Mouse (Mus musculus): ENCODE results near the gene Tnfrsf17. TPM values are rescaled to one million over a fixed set of nuclear protein-coding genes. Genes with fewer than 3 reads are reported as not detected.
A peak's percentile ranks its signal among the peaks of the same experiment; 100 is the strongest.
"Not testable (repeated sequence)": the region's sequence is repeated elsewhere in the genome, so short reads cannot be mapped to it uniquely, and the experiment has no call there.

Tnfrsf17 gene
- polyA plus RNA-seq, 1 experiment: 4.0 TPM

- no peak for DNase-seq (ENCODE audit: low read depth in 1 of 2, low spot score in 2 of 2)
- TF ChIP-seq CTCF (IDR thresholded peaks at IDR 0.05; ENCODE audit: extremely low read depth, insufficient read depth, insufficient read length, insufficient replicate concordance): no peak
- TF ChIP-seq POLR2A (IDR thresholded peaks at IDR 0.05; ENCODE audit: low read depth, low read length): no peak
- no peaks in the 10 kb centered on the region for H3K36me3 ChIP-seq (ENCODE audit: control insufficient read depth, insufficient read depth, low read length)
- no peaks in the 10 kb centered on the region for H3K27me3 ChIP-seq (ENCODE audit: control insufficient read depth, insufficient read depth, low read length)
- H3K4me1 ChIP-seq (ENCODE audit: control insufficient read depth, insufficient read depth, insufficient read length): peaks cover 4% of the 10 kb centered on the region; the same call in 1 of the 2 replicates
- 85% methylated on average over 1 of the region's 1 CpGs for WGBS
- H3K4me3 ChIP-seq (ENCODE audit: extremely low read depth, insufficient read depth, insufficient read length): no peak overlapping the region
- no peak overlapping the region for H3K27ac ChIP-seq (ENCODE audit: insufficient read depth, low read length)
Measured at GRCm38 (mm10) chr16:11331030-11331429, 17.4 kb downstream of the Tnfrsf17 start.

- H3K27ac ChIP-seq (ENCODE audit: insufficient read depth, low read length): peak overlapping the region; percentile 52
- 54% methylated on average over 4 of the region's 4 CpGs for WGBS
- H3K27me3 ChIP-seq (ENCODE audit: control insufficient read depth, insufficient read depth, low read length): no peaks in the 10 kb centered on the region
- peaks cover 10% of the 10 kb centered on the region; the same call in 1 of the 2 replicates for H3K4me1 ChIP-seq (ENCODE audit: control insufficient read depth, insufficient read depth, insufficient read length)
- TF ChIP-seq POLR2A (IDR thresholded peaks at IDR 0.05; ENCODE audit: low read depth, low read length) (no peak), CTCF (IDR thresholded peaks at IDR 0.05; ENCODE audit: extremely low read depth, insufficient read depth, insufficient read length, insufficient replicate concordance) (no peak)
- H3K4me3 ChIP-seq (ENCODE audit: extremely low read depth, insufficient read depth, insufficient read length): no peak overlapping the region
- no peak for DNase-seq (ENCODE audit: low read depth in 1 of 2, low spot score in 2 of 2)
- peaks cover 1% of the 10 kb centered on the region; the same call in 1 of the 2 replicates for H3K36me3 ChIP-seq (ENCODE audit: control insufficient read depth, insufficient read depth, low read length)
Measured at GRCm38 (mm10) chr16:11343292-11343815, 29.7 kb downstream of the Tnfrsf17 start.

- no peak for TF ChIP-seq CTCF (IDR thresholded peaks at IDR 0.05; ENCODE audit: extremely low read depth, insufficient read depth, insufficient read length, insufficient replicate concordance)
- no peak for TF ChIP-seq POLR2A (IDR thresholded peaks at IDR 0.05; ENCODE audit: low read depth, low read length)
- 77% methylated on average over 7 of the region's 7 CpGs for WGBS
- H3K27ac ChIP-seq (ENCODE audit: insufficient read depth, low read length): no peak overlapping the region
- H3K4me3 ChIP-seq (ENCODE audit: extremely low read depth, insufficient read depth, insufficient read length): no peak overlapping the region
- H3K27me3 ChIP-seq (ENCODE audit: control insufficient read depth, insufficient read depth, low read length): no peaks in the 10 kb centered on the region
- H3K4me1 ChIP-seq (ENCODE audit: control insufficient read depth, insufficient read depth, insufficient read length): no peaks in the 10 kb centered on the region
- H3K36me3 ChIP-seq (ENCODE audit: control insufficient read depth, insufficient read depth, low read length): peaks cover 1% of the 10 kb centered on the region; the same call in 1 of the 2 replicates
- no peak for DNase-seq (ENCODE audit: low read depth in 1 of 2, low spot score in 2 of 2)
Measured at GRCm38 (mm10) chr16:11351903-11352302, 38.3 kb downstream of the Tnfrsf17 start.

- no peak overlapping the region for H3K27ac ChIP-seq (ENCODE audit: insufficient read depth, low read length)
- DNase-seq (ENCODE audit: low read depth in 1 of 2, low spot score in 2 of 2): no peak
- H3K27me3 ChIP-seq (ENCODE audit: control insufficient read depth, insufficient read depth, low read length): no peaks in the 10 kb centered on the region
- WGBS: 90% methylated on average over 5 of the region's 5 CpGs
- TF ChIP-seq CTCF (IDR thresholded peaks at IDR 0.05; ENCODE audit: extremely low read depth, insufficient read depth, insufficient read length, insufficient replicate concordance): no peak
- TF ChIP-seq POLR2A (IDR thresholded peaks at IDR 0.05; ENCODE audit: low read depth, low read length): no peak
- H3K36me3 ChIP-seq (ENCODE audit: control insufficient read depth, insufficient read depth, low read length): no peaks in the 10 kb centered on the region
- H3K4me3 ChIP-seq (ENCODE audit: extremely low read depth, insufficient read depth, insufficient read length): no peak overlapping the region
- no peaks in the 10 kb centered on the region for H3K4me1 ChIP-seq (ENCODE audit: control insufficient read depth, insufficient read depth, insufficient read length)
Measured at GRCm38 (mm10) chr16:11359173-11359572, 45.6 kb downstream of the Tnfrsf17 start.

- DNase-seq (ENCODE audit: low read depth in 1 of 2, low spot score in 2 of 2): no peak
- Histone ChIP-seq H3K4me1 (ENCODE audit: control insufficient read depth, insufficient read depth, insufficient read length) (no peaks in the 10 kb centered on the region), H3K27ac (ENCODE audit: insufficient read depth, low read length) (no peak overlapping the region), H3K36me3 (ENCODE audit: control insufficient read depth, insufficient read depth, low read length) (no peaks in the 10 kb centered on the region), H3K4me3 (ENCODE audit: extremely low read depth, insufficient read depth, insufficient read length) (no peak overlapping the region), H3K27me3 (ENCODE audit: control insufficient read depth, insufficient read depth, low read length) (no peaks in the 10 kb centered on the region)
- WGBS: 89% methylated on average over 10 of the region's 10 CpGs
- no peak for TF ChIP-seq CTCF (IDR thresholded peaks at IDR 0.05; ENCODE audit: extremely low read depth, insufficient read depth, insufficient read length, insufficient replicate concordance)
- TF ChIP-seq POLR2A (IDR thresholded peaks at IDR 0.05; ENCODE audit: low read depth, low read length): no peak
Measured at GRCm38 (mm10) chr16:11359919-11360318, 46.3 kb downstream of the Tnfrsf17 start.

GRCm38 (mm10) chr16:11360576-11360975 is 47.0 kb downstream of the Tnfrsf17 start:
- 98% methylated on average over 2 of the region's 2 CpGs for WGBS
- H3K4me3 ChIP-seq (ENCODE audit: extremely low read depth, insufficient read depth, insufficient read length): not testable (repeated sequence)

GRCm38 (mm10) chr16:11365626-11366025 is 52.0 kb downstream of the Tnfrsf17 start:
- H3K27ac ChIP-seq (ENCODE audit: insufficient read depth, low read length): no peak overlapping the region
- TF ChIP-seq CTCF (IDR thresholded peaks at IDR 0.05; ENCODE audit: extremely low read depth, insufficient read depth, insufficient read length, insufficient replicate concordance) (no peak), POLR2A (IDR thresholded peaks at IDR 0.05; ENCODE audit: low read depth, low read length) (no peak)
- H3K4me3 ChIP-seq (ENCODE audit: extremely low read depth, insufficient read depth, insufficient read length): no peak overlapping the region
- peaks cover 4% of the 10 kb centered on the region; the same call in 1 of the 2 replicates for H3K4me1 ChIP-seq (ENCODE audit: control insufficient read depth, insufficient read depth, insufficient read length)
- DNase-seq (ENCODE audit: low read depth in 1 of 2, low spot score in 2 of 2): no peak
- peaks cover 1% of the 10 kb centered on the region; the same call in 1 of the 2 replicates for H3K36me3 ChIP-seq (ENCODE audit: control insufficient read depth, insufficient read depth, low read length)
- WGBS: 89% methylated on average over 5 of the region's 5 CpGs
- no peaks in the 10 kb centered on the region for H3K27me3 ChIP-seq (ENCODE audit: control insufficient read depth, insufficient read depth, low read length)

More at GRCm38 (mm10) chr16:11360576-11360975, 47.0 kb downstream of the Tnfrsf17 start:
- not testable (repeated sequence) for H3K36me3 ChIP-seq (ENCODE audit: control insufficient read depth, insufficient read depth, low read length); H3K27me3 ChIP-seq (ENCODE audit: control insufficient read depth, insufficient read depth, low read length); H3K27ac ChIP-seq (ENCODE audit: insufficient read depth, low read length); DNase-seq (ENCODE audit: low read depth in 1 of 2, low spot score in 2 of 2); H3K4me1 ChIP-seq (ENCODE audit: control insufficient read depth, insufficient read depth, insufficient read length)

Data from spleen, adult 2 months (tissue).